Mouse (Mus musculus) liver, adult 2 months (tissue): ENCODE data around the gene Tmeff1.

ENCODE experiments used
- CTCF ChIP-seq: fragments of 200-500 bp; IDR thresholded peaks from 2 replicates; pipeline ENCODE4 v1.5.1; 2011; ENCODE audit warnings: low read depth, low read length, control low read depth
- POLR2A ChIP-seq: fragments of 200-500 bp; IDR thresholded peaks from 2 replicates; pipeline ENCODE4 v1.6.1; 2011; ENCODE audit warnings: low read length, control low read depth; ENCODE audit not compliant: insufficient read depth; ENCODE audit errors: extremely low read depth

- TF ChIP-seq CTCF (no peak), POLR2A (no peak)
Observed at GRCm38 (mm10) chr4:48680214-48680613, 95.2 kb downstream of the Tmeff1 start.
